Mouse (Mus musculus): ENCODE measurements at regions not wholly inside any gene's neighbourhood (a gene's known extent, or its start where the extent isn't known, plus 50 kb on each side); places are given as distances from the start of the nearest gene placed in this dataset.

GRCm38 (mm10) chr5:133999698-134000097 is 99.8 kb upstream of the Castor2 start:
- Histone ChIP-seq H3K27me3 (replicated peaks) (no peaks in the 10 kb centered on the region), H3K4me1 (no peaks in the 10 kb centered on the region), H3K27ac (replicated peaks) (no peak overlapping the region), H3K9me3 (replicated peaks) (no peaks in the 10 kb centered on the region), H3K9ac (replicated peaks) (no peak overlapping the region), H3K36me3 (no peaks in the 10 kb centered on the region), H3K4me2 (no peak overlapping the region), H3K4me3 (replicated peaks) (no peak overlapping the region)
- 14% methylated on average over 5 of the region's 5 CpGs for WGBS
- ATAC-seq (ENCODE audit: low FRiP score): no peak

- Histone ChIP-seq H3K27ac (replicated peaks) (no peak overlapping the region), H3K27me3 (replicated peaks) (no peaks in the 10 kb centered on the region), H3K36me3 (no peaks in the 10 kb centered on the region), H3K9ac (replicated peaks) (no peak overlapping the region), H3K9me3 (replicated peaks) (no peaks in the 10 kb centered on the region), H3K4me1 (peaks cover 6% of the 10 kb centered on the region; the same call in 1 of the 2 replicates), H3K4me2 (no peak overlapping the region), H3K4me3 (replicated peaks) (no peak overlapping the region)
- WGBS: 33% methylated on average over 2 of the region's 2 CpGs
- ATAC-seq (ENCODE audit: low FRiP score): no peak
Observed at GRCm38 (mm10) chr5:133991994-133992393, 107.5 kb upstream of the Castor2 start.

- Histone ChIP-seq H3K9ac (replicated peaks) (no peak overlapping the region), H3K27me3 (replicated peaks) (no peaks in the 10 kb centered on the region), H3K27ac (replicated peaks) (no peak overlapping the region), H3K9me3 (replicated peaks) (no peaks in the 10 kb centered on the region), H3K36me3 (no peaks in the 10 kb centered on the region), H3K4me3 (replicated peaks) (no peak overlapping the region), H3K4me2 (no peak overlapping the region), H3K4me1 (peaks cover 6% of the 10 kb centered on the region; the same call in 1 of the 2 replicates)
- ATAC-seq (ENCODE audit: low FRiP score): no peak
- WGBS: 22% methylated on average over 3 of the region's 3 CpGs
Observed at GRCm38 (mm10) chr5:133991556-133991955, 108.0 kb upstream of the Castor2 start.

GRCm38 (mm10) chr5:133983249-133983966 is 116.1 kb upstream of the Castor2 start:
- 3% methylated on average over 13 of the region's 15 CpGs for WGBS
- H3K4me3 ChIP-seq (replicated peaks): no peak overlapping the region
- H3K27ac ChIP-seq (replicated peaks): no peak overlapping the region
- H3K9ac ChIP-seq (replicated peaks): no peak overlapping the region
- no peaks in the 10 kb centered on the region for H3K9me3 ChIP-seq (replicated peaks)
- no peaks in the 10 kb centered on the region for H3K27me3 ChIP-seq (replicated peaks)
- peaks cover 22% of the 10 kb centered on the region for H3K4me1 ChIP-seq
- H3K36me3 ChIP-seq: no peaks in the 10 kb centered on the region
- peak overlapping the region; percentile 19 for H3K4me2 ChIP-seq
- ATAC-seq (ENCODE audit: low FRiP score): peak; percentile 50; the same call in 1 of the 2 replicates

GRCm38 (mm10) chr5:133970421-133970914 is 129.0 kb upstream of the Castor2 start:
- Histone ChIP-seq H3K4me1 (no peaks in the 10 kb centered on the region), H3K9me3 (replicated peaks) (no peaks in the 10 kb centered on the region), H3K27ac (replicated peaks) (no peak overlapping the region), H3K9ac (replicated peaks) (no peak overlapping the region), H3K4me3 (replicated peaks) (no peak overlapping the region), H3K4me2 (no peak overlapping the region), H3K27me3 (replicated peaks) (no peaks in the 10 kb centered on the region), H3K36me3 (no peaks in the 10 kb centered on the region)
- ATAC-seq (ENCODE audit: low FRiP score): no peak
- WGBS: 82% methylated on average over 12 of the region's 12 CpGs

GRCm38 (mm10) chr5:133963301-133963700 is 136.2 kb upstream of the Castor2 start:
- no peaks in the 10 kb centered on the region for H3K9me3 ChIP-seq (replicated peaks)
- H3K27me3 ChIP-seq (replicated peaks): no peaks in the 10 kb centered on the region
- H3K27ac ChIP-seq (replicated peaks): no peak overlapping the region
- H3K36me3 ChIP-seq: no peaks in the 10 kb centered on the region
- 93% methylated on average over 5 of the region's 5 CpGs for WGBS
- ATAC-seq (ENCODE audit: low FRiP score): no peak
- H3K4me1 ChIP-seq: no peaks in the 10 kb centered on the region
- no peak overlapping the region for H3K9ac ChIP-seq (replicated peaks)
- no peak overlapping the region for H3K4me2 ChIP-seq
- no peak overlapping the region for H3K4me3 ChIP-seq (replicated peaks)

GRCm38 (mm10) chr5:133940841-133941240 is 158.7 kb upstream of the Castor2 start:
- 79% methylated on average over 3 of the region's 3 CpGs for WGBS
- H3K36me3 ChIP-seq: no peaks in the 10 kb centered on the region
- no peak for ATAC-seq (ENCODE audit: low FRiP score)
- no peak overlapping the region for H3K4me2 ChIP-seq
- H3K27ac ChIP-seq (replicated peaks): no peak overlapping the region
- H3K27me3 ChIP-seq (replicated peaks): no peaks in the 10 kb centered on the region
- no peak overlapping the region for H3K4me3 ChIP-seq (replicated peaks)
- H3K9me3 ChIP-seq (replicated peaks): no peaks in the 10 kb centered on the region
- H3K9ac ChIP-seq (replicated peaks): no peak overlapping the region
- H3K4me1 ChIP-seq: no peaks in the 10 kb centered on the region

GRCm38 (mm10) chr5:133940030-133940429 is 159.5 kb upstream of the Castor2 start:
- H3K4me2 ChIP-seq: no peak overlapping the region
- H3K9me3 ChIP-seq (replicated peaks): no peaks in the 10 kb centered on the region
- no peak overlapping the region for H3K27ac ChIP-seq (replicated peaks)
- no peaks in the 10 kb centered on the region for H3K36me3 ChIP-seq
- no peaks in the 10 kb centered on the region for H3K4me1 ChIP-seq
- H3K4me3 ChIP-seq (replicated peaks): no peak overlapping the region
- H3K27me3 ChIP-seq (replicated peaks): no peaks in the 10 kb centered on the region
- no peak for ATAC-seq (ENCODE audit: low FRiP score)
- H3K9ac ChIP-seq (replicated peaks): no peak overlapping the region
- 39% methylated on average over 2 of the region's 2 CpGs for WGBS

GRCm38 (mm10) chr5:133937967-133938918 is 161.3 kb upstream of the Castor2 start:
- Histone ChIP-seq H3K4me3 (replicated peaks) (no peak overlapping the region), H3K9me3 (replicated peaks) (no peaks in the 10 kb centered on the region), H3K27ac (replicated peaks) (no peak overlapping the region)

GRCm38 (mm10) chr5:133935451-133935850 is 164.1 kb upstream of the Castor2 start:
- 81% methylated on average over 6 of the region's 6 CpGs for WGBS
- H3K27ac ChIP-seq (replicated peaks): no peak overlapping the region

More at GRCm38 (mm10) chr5:133937967-133938918, 161.3 kb upstream of the Castor2 start:
- no peak for ATAC-seq (ENCODE audit: low FRiP score)
- WGBS: 51% methylated on average over 9 of the region's 9 CpGs
- no peak overlapping the region for H3K9ac ChIP-seq (replicated peaks)
- H3K4me1 ChIP-seq: no peaks in the 10 kb centered on the region
- H3K27me3 ChIP-seq (replicated peaks): no peaks in the 10 kb centered on the region
- no peak overlapping the region for H3K4me2 ChIP-seq
- no peaks in the 10 kb centered on the region for H3K36me3 ChIP-seq

GRCm38 (mm10) chr5:133935006-133935405 is 164.5 kb upstream of the Castor2 start:
- Histone ChIP-seq H3K27ac (replicated peaks) (no peak overlapping the region), H3K36me3 (no peaks in the 10 kb centered on the region), H3K27me3 (replicated peaks) (no peaks in the 10 kb centered on the region), H3K9ac (replicated peaks) (no peak overlapping the region), H3K9me3 (replicated peaks) (no peaks in the 10 kb centered on the region), H3K4me3 (replicated peaks) (no peak overlapping the region), H3K4me1 (no peaks in the 10 kb centered on the region), H3K4me2 (no peak overlapping the region)
- no peak for ATAC-seq (ENCODE audit: low FRiP score)
- WGBS: 75% methylated on average over 6 of the region's 6 CpGs

More at GRCm38 (mm10) chr5:133935451-133935850, 164.1 kb upstream of the Castor2 start:
- Histone ChIP-seq H3K9me3 (replicated peaks) (no peaks in the 10 kb centered on the region), H3K4me3 (replicated peaks) (no peak overlapping the region), H3K27me3 (replicated peaks) (no peaks in the 10 kb centered on the region), H3K9ac (replicated peaks) (no peak overlapping the region), H3K4me2 (no peak overlapping the region), H3K4me1 (no peaks in the 10 kb centered on the region), H3K36me3 (no peaks in the 10 kb centered on the region)
- ATAC-seq (ENCODE audit: low FRiP score): no peak

All from neural tube, embryonic 15.5 days (tissue).